Mouse (Mus musculus): ENCODE measurements around the gene Gse1.

DNA sequence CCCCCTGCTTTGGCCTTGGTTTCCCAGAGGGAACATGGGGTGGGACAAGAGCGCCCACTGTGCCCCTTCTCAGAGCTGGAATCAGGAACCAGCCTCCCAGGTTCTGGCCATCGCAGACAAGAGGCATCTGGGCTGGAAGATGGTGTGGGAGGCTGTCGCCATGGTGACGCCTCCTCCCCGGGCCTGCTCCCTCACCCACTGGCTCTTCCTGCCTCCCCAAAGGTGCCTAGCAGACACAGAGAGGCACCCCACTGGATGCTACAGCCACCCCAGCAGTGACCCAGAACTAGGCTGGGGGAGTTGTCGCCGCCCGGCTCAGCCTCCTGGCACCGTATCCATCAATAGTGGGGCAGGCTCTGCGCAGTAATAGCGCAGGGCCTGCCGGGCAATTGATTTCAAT, 212.5 kb downstream of the Gse1 start:
- TF ChIP-seq POLR2A (IDR thresholded peaks at IDR 0.05; ENCODE audit: borderline replicate concordance, extremely low read depth, insufficient read depth, insufficient read length, poor library complexity, severe bottlenecking) = no peak
- TF ChIP-seq CTCF (IDR thresholded peaks at IDR 0.05; ENCODE audit: borderline replicate concordance, extremely low read depth, insufficient read depth, insufficient read length) = no peak

Data from brain, embryonic 14.5 days (tissue).